Mouse (Mus musculus): ENCODE data around the gene Matn3.

GRCm38 (mm10) chr12:8993231-8993630 is 45.5 kb downstream of the Matn3 start:
- TF ChIP-seq CTCF (IDR thresholded peaks at IDR 0.05; ENCODE audit: extremely low read depth, insufficient read depth, insufficient read length, insufficient replicate concordance) (no peak), POLR2A (IDR thresholded peaks at IDR 0.05; ENCODE audit: low read depth, low read length) (no peak)

Data from spleen, adult 2 months (tissue).